Comparison of ENCODE assay signal across 14 mouse cellular contexts in the genomic region with DNA sequence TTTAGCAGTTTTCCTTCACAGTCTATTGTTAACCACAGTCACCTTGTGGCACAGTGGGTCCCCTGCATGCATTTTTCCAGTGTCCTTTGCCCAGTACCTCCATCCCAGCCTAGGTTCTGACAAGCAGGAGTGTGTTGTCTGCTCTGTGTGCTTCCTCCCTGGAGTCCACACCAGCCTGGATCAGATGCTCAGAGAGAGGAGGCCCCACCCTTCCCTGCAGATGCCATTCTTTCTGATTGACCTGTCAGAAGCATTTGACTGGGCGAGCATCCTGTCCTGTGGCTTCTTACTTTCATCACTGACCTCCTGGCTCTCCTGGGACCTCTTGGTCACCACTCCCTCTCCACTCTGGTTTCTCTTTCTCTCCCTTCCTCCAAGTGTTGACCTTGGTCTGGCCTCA.
DNase-seq lines count a peak whose midpoint lies in the region; ATAC-seq and TF ChIP-seq lines count a peak whose summit lies in the region.
"Had no signal": no experiment of that assay in that cellular context is flagged by ENCODE, and none has a peak within 500 bp of the region (broad histone marks: within the 10 kb centered on the region; RNA-seq: fewer than 3 reads in every experiment).

No protein-coding gene starts in this region.

- H3K27ac ChIP-seq in gastrocnemius, adult 2 months, result peak overlapping the region; percentile 24
- no peak overlapping the region for H3K27ac ChIP-seq in liver, embryonic 11.5 days (ENCODE audit: low read depth, low read length)
- H3K27ac ChIP-seq in liver, embryonic 16.5 days (ENCODE audit: low read length), result no peak overlapping the region
- no peak overlapping the region for H3K27ac ChIP-seq in stomach, postnatal 0 days (replicated peaks)
- H3K27ac ChIP-seq: forebrain, embryonic 12.5 days; limb, embryonic 13.5 days; midbrain, embryonic 12.5 days had no signal

- peaks cover 61% of the 10 kb centered on the region for H3K4me1 ChIP-seq in liver, embryonic 11.5 days (replicated peaks; ENCODE audit: control insufficient read depth, insufficient read depth, low read length)
- peaks cover 69% of the 10 kb centered on the region for H3K4me1 ChIP-seq in liver, embryonic 16.5 days (ENCODE audit: control insufficient read depth, low read depth, low read length)
- peaks cover 22% of the 10 kb centered on the region for H3K4me1 ChIP-seq in stomach, postnatal 0 days (replicated peaks; ENCODE audit: control insufficient read depth, insufficient read depth)

- no peak for DNase-seq in gastrocnemius, adult 2 months
- no peak for DNase-seq in gastrocnemius, postnatal 10 days
- DNase-seq in liver, result peak; percentile 48
- no peak for DNase-seq in liver, embryonic 11.5 days (ENCODE audit: low spot score)
- DNase-seq in Muller cell, postnatal 12 days (ENCODE audit: inconsistent ontology term), result peak; percentile 37
- DNase-seq in MN1 (ENCODE audit: low spot score), result no peak
- no peak for DNase-seq in stomach, postnatal 0 days (ENCODE audit: low spot score)
- DNase-seq: B cell, adult 2 months; cerebellum, adult 9-10 months; thymus, adult 18-20 months had no signal

- H3K4me2 ChIP-seq in liver, embryonic 11.5 days, result no peak overlapping the region
- H3K4me2 ChIP-seq in liver, embryonic 16.5 days (ENCODE audit: low read depth, low read length), result no peak overlapping the region
- H3K4me2 ChIP-seq in stomach, postnatal 0 days (replicated peaks; ENCODE audit: low read depth), result no peak overlapping the region
- H3K4me2 ChIP-seq: forebrain, embryonic 12.5 days; limb, embryonic 13.5 days; midbrain, embryonic 12.5 days had no signal

- ATAC-seq in liver, embryonic 11.5 days (replicated peaks; ENCODE audit: low FRiP score), result no peak
- no peak for ATAC-seq in liver, embryonic 16.5 days (ENCODE audit: low read depth)
- ATAC-seq in stomach, postnatal 0 days (ENCODE audit: low FRiP score, low TSS enrichment), result no peak

- no peaks in the 10 kb centered on the region for H3K36me3 ChIP-seq in liver, embryonic 11.5 days (ENCODE audit: control insufficient read depth, insufficient read depth, low read length)
- H3K36me3 ChIP-seq in liver, embryonic 16.5 days (ENCODE audit: control insufficient read depth, insufficient read depth), result no peaks in the 10 kb centered on the region
- H3K36me3 ChIP-seq in stomach, postnatal 0 days (ENCODE audit: control insufficient read depth, insufficient read depth, low read length), result no peaks in the 10 kb centered on the region
- H3K36me3 ChIP-seq: forebrain, embryonic 12.5 days; midbrain, embryonic 12.5 days had no signal

- no peak for TF ChIP-seq EP300 in stomach, postnatal 0 days (optimal IDR thresholded peaks at IDR 0.05)

- intact Hi-C loops in gastrocnemius, adult 2 months (cut with DNase I), result no loop called here

- TF ChIP-seq CTCF in gastrocnemius, adult 2 months (IDR thresholded peaks at IDR 0.05), result no peak
- TF ChIP-seq CTCF in stomach, postnatal 0 days (IDR thresholded peaks at IDR 0.05; ENCODE audit: low read depth), result no peak

- H3K27me3 ChIP-seq in liver, embryonic 11.5 days (replicated peaks; ENCODE audit: control insufficient read depth, insufficient read depth, low read length), result no peaks in the 10 kb centered on the region
- no peaks in the 10 kb centered on the region for H3K27me3 ChIP-seq in liver, embryonic 16.5 days (ENCODE audit: control insufficient read depth, insufficient read depth, low read depth, low read length)
- H3K27me3 ChIP-seq in stomach, postnatal 0 days (ENCODE audit: control insufficient read depth, insufficient read depth, low read length), result no peaks in the 10 kb centered on the region
- H3K27me3 ChIP-seq: forebrain, embryonic 12.5 days; limb, embryonic 13.5 days; midbrain, embryonic 12.5 days had no signal

- no peaks in the 10 kb centered on the region for H3K9me3 ChIP-seq in liver, embryonic 11.5 days (ENCODE audit: control insufficient read depth, low read length)
- H3K9me3 ChIP-seq in liver, embryonic 16.5 days (replicated peaks; ENCODE audit: control insufficient read depth, low read length), result no peaks in the 10 kb centered on the region
- no peaks in the 10 kb centered on the region for H3K9me3 ChIP-seq in stomach, postnatal 0 days (ENCODE audit: control insufficient read depth, low read length)
- H3K9me3 ChIP-seq: forebrain, embryonic 12.5 days; limb, embryonic 13.5 days; midbrain, embryonic 12.5 days had no signal

- H3K4me3 ChIP-seq in gastrocnemius, adult 2 months, result no peak overlapping the region
- no peak overlapping the region for H3K4me3 ChIP-seq in liver, embryonic 11.5 days (ENCODE audit: low read depth, low read length)
- H3K4me3 ChIP-seq in liver, embryonic 16.5 days (ENCODE audit: low read depth, low read length), result no peak overlapping the region
- H3K4me3 ChIP-seq in stomach, postnatal 0 days (ENCODE audit: low read depth, low read length), result no peak overlapping the region
- H3K4me3 ChIP-seq: forebrain, embryonic 12.5 days; limb, embryonic 13.5 days; midbrain, embryonic 12.5 days had no signal

- H3K9ac ChIP-seq in liver, embryonic 11.5 days (ENCODE audit: low read depth, low read length), result no peak overlapping the region
- H3K9ac ChIP-seq in liver, embryonic 16.5 days (ENCODE audit: low read depth, low read length), result 0 out of 2 replicates have a peak overlapping the region, but pooled peaks have one; percentile 5
- H3K9ac ChIP-seq in stomach, postnatal 0 days (ENCODE audit: low read length), result no peak overlapping the region
- H3K9ac ChIP-seq: forebrain, embryonic 12.5 days; limb, embryonic 13.5 days; midbrain, embryonic 12.5 days had no signal

- WGBS in liver, embryonic 11.5 days, result 36% methylated on average over 1 of the region's 1 CpGs
- 36% methylated on average over 1 of the region's 1 CpGs for WGBS in liver, embryonic 16.5 days (ENCODE audit: insufficient replicate concordance)
- 48% methylated on average over 1 of the region's 1 CpGs for WGBS in stomach, postnatal 0 days

Comparison
In these comparisons a context has a peak if more than half of its experiments do, and no peak if none do; other contexts are left out.
1. DNase-seq: peak in liver (single experiment) and Muller cell, postnatal 12 days (single experiment); none in gastrocnemius, adult 2 months (single experiment), gastrocnemius, postnatal 10 days (single experiment), liver, embryonic 11.5 days (single experiment), MN1 (single experiment) and stomach, postnatal 0 days (single experiment).